Mouse (Mus musculus): ENCODE results near the gene Fam155a. TPM values are rescaled to one million over a fixed set of nuclear protein-coding genes. Genes with fewer than 3 reads are reported as not detected.
A peak's percentile ranks its signal among the peaks of the same experiment; 100 is the strongest.

Fam155a gene
- total RNA-seq, 4 experiments from 2014 or later, result 108 to 119 (median 115) TPM

DNA sequence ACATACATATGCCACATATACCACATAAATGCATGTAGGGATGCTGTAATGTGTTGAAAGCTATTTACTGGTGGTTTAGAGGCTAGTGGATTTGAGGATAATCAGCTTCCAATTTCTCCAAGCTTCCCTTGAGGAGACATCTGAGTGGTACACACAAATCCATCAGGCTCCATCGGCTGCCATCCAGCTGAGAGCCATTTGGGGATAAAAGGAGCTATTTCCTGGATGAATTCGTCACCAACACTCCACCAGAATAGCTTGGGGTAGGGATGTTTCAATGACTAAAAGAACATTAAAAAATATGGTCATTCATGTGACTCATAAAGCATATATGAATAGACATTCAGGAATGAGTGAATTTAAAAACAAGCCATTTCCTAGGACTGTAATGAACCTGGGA, 478.4 kb downstream of the Fam155a start:
- DNase-seq (ENCODE audit: low spot score in 2 of 2), result no peak

- DNase-seq (ENCODE audit: low spot score in 2 of 2), result no peak
Measured at GRCm38 (mm10) chr8:9288015-9288729, 482.8 kb downstream of the Fam155a start.

DNA sequence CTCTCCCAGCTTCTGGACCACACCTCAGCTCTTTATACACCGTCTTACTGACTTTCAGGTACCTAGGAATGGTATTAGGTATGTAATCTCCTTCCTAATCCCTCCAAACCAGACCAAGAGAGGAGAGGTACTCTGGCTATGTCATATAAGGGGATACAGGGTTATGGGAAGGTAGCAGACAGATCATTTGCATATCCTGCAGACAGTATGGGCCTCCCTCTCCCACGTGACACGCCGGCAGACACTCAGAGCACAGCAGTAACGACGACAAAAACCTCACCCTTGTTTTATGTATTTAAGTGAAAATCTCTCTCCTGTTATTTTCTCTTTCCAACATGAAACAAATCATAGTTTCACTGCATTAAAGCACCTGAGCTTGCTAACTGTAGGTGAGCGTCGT, 496.8 kb downstream of the Fam155a start:
- no peak for DNase-seq (ENCODE audit: low spot score in 2 of 2)

- no peak for DNase-seq (ENCODE audit: low spot score in 2 of 2)
Measured at GRCm38 (mm10) chr8:9264378-9264777, 506.6 kb downstream of the Fam155a start.

DNA sequence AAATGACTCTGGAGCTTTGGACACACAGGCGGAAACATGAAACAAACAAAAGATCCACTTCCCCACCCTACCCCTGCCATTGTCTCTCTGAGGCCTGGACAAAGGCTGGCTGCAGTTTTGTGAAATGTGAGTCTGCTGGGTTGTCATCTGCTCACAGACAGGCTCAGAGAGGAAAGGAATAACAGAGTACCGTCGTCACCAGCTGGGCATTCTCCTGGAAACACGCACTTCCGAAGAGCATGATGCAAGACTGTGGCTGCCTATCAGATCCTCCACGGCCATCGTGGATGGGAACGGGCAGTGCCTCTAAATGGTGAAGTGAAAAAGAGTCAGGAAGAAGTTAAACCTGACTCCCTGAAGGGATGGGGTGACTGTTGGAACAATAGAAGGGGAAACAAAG, 509.4 kb downstream of the Fam155a start:
- no peak for DNase-seq (ENCODE audit: low spot score in 2 of 2)

GRCm38 (mm10) chr8:9255316-9255715, 515.6 kb downstream of the Fam155a start:
- DNase-seq (ENCODE audit: low spot score in 2 of 2), result no peak

GRCm38 (mm10) chr8:9252991-9253390, 518.0 kb downstream of the Fam155a start:
- DNase-seq (ENCODE audit: low spot score in 2 of 2), result no peak

- no peak for DNase-seq (ENCODE audit: low spot score in 2 of 2)
Measured at GRCm38 (mm10) chr8:9248109-9248821, 522.7 kb downstream of the Fam155a start.

- DNase-seq (ENCODE audit: low spot score in 2 of 2), result no peak
Measured at GRCm38 (mm10) chr8:9245994-9246393, 525.0 kb downstream of the Fam155a start.

DNA sequence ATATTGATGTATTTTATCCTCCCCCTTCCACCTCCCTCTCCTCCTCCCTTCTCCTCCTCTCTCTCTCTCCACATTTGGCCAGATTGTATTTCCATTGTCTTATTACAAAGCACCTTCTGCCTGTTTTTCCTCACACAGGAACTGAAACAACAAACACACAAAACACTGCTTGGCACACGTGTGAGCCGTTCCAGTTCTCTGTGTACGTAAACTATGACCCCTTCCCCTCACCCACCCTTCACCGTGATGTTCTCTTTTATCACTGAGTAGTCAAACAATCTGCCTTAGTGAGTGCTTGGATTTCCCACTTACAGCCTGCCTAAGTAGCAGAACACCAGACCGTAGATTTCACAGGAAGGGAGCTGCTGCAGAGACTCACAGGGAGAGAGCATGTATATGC, 530.0 kb downstream of the Fam155a start:
- DNase-seq (ENCODE audit: low spot score in 2 of 2), result no peak

DNA sequence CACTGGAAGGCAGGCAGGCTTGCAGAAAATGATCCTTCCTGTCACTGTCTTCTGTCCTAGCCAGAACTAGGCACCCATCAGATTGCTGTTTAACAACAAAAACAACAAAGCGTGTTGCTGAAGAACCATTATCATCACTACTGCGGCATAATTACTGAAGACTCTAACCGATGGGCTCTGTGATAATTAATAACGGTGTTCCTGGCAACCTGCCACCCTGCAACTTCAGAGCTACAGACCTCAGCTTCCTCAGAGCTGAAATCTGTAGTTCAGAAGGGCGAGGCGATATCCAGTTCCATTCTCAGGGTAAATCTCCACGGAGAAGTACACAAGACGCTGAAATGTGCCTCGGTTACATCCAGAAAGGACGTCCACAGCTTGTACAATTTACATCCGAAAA, 531.2 kb downstream of the Fam155a start:
- DNase-seq (ENCODE audit: low spot score in 2 of 2), result no peak

DNA sequence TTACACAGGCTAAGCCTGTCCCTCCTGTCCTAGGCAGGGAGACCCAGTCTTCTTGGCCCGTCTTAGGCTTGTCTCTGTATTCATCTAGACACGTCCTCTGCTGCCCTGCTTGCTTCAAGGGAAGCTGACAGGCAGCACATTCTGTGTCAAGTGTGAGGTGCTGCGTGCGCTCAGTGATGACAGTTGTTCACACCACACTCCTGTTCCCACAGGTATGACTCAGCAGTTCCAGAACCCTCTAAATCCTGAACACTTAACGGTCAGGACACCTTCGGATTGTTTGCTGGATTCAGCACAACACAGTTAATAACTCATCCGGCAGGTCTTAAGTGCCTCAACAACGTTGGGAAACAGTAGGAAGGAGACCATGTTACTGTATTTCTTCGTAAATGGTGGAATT, 532.0 kb downstream of the Fam155a start:
- DNase-seq (ENCODE audit: low spot score in 2 of 2), result no peak

DNA sequence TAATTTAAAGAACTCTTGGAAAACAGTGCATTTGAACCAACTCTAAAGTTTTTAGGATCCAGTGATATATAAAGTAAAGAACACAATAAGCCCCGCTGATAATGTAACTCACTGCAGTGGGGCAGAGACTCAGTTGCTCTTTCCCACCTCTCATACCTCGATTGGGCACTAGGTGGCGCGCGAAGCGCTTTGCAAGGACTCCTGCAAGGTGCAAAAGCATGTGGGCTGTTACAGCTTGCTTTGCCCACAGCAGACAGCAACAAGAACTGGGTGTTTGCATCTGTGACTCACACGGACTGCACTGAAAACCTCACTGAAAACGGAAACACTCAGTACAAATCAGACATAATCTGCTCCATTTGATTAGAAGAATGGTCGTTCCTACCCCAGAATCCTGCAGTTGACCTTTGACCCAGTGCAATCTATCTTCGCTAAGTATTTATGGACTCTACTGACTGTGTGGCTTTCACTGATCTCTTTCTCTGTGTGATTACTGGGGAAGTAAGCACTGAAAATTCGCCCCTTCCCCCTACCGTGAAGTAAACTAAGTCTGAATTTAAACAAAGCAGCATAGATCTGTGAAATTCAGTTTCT, 537.5 kb downstream of the Fam155a start:
- peak; percentile 89 to 96 for DNase-seq (ENCODE audit: low spot score in 2 of 2)

- DNase-seq (ENCODE audit: low spot score in 2 of 2), result peak; percentile 61 to 72
Measured at GRCm38 (mm10) chr8:9227779-9228464, 543.0 kb downstream of the Fam155a start.

DNA sequence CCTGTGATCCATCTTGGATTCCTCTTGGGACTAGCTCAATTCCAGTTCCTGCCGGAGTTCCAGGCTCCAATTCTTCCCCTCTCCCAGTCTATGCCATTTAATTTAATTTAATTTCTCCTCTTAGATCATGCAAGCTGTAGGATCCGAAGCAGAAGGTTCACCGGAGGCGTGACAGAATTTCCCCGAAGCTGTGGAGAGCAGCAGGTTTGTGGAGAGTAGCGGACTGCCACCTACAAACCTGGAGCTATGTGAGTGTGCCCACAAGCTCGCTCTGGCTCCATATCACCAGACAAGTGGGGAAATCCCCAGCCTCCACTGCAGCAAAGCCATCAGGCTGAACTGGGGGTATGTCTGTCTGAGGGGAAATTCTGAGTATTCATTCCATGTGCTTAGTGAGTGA, 544.2 kb downstream of the Fam155a start:
- peak; percentile 68 to 69 for DNase-seq (ENCODE audit: low spot score in 2 of 2)

DNA sequence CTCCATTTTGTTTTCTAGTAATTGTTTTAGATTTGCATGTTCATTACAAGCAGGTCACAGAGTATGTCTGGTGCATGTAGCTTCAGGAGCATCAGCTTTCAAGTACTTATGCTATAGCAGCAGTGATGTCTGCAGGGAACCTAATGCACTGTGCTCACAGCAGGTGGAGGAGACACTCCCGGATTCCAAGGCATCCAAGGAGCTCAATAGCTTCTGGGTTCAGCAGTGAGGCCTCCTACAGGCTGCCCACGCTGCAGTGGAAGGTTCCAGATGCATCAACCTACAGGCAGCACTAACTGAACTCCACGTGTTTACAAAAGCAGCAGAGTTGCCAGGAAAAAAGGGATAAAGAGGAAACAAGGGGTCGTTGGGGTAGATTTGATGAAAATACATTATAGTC, 559.2 kb downstream of the Fam155a start:
- no peak for DNase-seq (ENCODE audit: low spot score in 2 of 2)

DNA sequence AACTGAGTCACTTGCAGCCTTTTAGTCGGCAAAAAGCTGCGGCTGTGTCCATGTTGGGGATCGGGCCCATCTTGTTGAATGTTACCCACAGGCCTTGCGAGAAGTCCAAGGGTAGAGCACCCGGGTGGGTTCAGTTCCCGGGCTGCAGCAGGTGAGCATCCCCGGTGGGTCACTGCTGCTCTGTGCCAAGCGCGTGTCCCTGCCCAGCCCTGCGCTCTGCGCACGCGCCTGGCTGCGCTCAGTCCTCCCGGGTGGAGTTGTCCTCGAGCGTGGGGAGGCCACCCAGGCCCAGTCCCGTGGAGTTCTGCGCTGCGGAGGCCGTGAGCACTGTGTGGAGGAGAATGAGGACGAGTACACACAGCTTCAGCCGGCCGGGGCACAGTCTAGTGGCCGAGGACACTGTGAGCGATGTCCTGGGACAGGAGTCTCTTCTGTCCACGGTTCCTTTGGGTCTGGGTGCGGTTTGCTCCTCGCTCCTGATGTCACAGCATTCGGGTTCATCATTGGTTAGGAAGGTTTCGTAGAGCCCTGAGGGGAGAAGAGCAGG, 563.4 kb downstream of the Fam155a start:
- DNase-seq (ENCODE audit: low spot score in 2 of 2), result no peak

- DNase-seq (ENCODE audit: low spot score in 2 of 2), result no peak
Measured at GRCm38 (mm10) chr8:9204345-9205067, 566.5 kb downstream of the Fam155a start.

DNA sequence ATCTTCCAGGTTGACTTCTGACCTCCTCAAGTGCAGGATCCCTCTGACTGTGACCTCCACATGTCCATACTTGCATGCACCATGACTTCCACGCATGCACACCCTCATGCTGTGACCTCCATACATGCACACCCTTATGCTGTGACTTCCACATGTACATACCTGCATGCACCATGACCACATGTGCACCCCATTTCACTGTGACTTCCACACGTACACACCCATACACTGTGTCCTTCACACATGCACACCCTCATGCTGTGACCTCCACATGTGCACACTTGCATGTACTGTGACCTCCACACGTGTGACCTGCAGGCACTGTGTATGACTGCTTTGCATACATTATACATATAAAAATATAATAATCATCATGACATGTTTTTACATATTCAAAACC, 570.9 kb downstream of the Fam155a start:
- no peak for DNase-seq (ENCODE audit: low spot score in 2 of 2)

- no peak for DNase-seq (ENCODE audit: low spot score in 2 of 2)
Measured at GRCm38 (mm10) chr8:9191682-9192081, 579.3 kb downstream of the Fam155a start.

GRCm38 (mm10) chr8:9188616-9189015, 582.3 kb downstream of the Fam155a start:
- no peak for DNase-seq (ENCODE audit: low spot score in 2 of 2)
